Mouse (Mus musculus): ENCODE data around the gene Brip1.

GRCm38 (mm10) chr11:86231781-86232350, 30.9 kb upstream of the Brip1 start:
- TF ChIP-seq CTCF (IDR thresholded peaks at IDR 0.05; ENCODE audit: low read depth) (no peak), EP300 (IDR thresholded peaks at IDR 0.05; ENCODE audit: low read depth) (no peak)

Measured in heart, postnatal 0 days (tissue).